Mouse (Mus musculus): ENCODE data around the gene 4930590J08Rik. TPM values are rescaled to one million over a fixed set of nuclear protein-coding genes. Genes with fewer than 3 reads are reported as not detected.

The 4930590J08Rik gene
- polyA plus RNA-seq (2014; fragmentation: Illumina TruSeq; extraction: RNeasy Lipid Tissue Mini Kit (QIAGEN cat#74804); ENCODE audit: low read depth, low replicate concordance) = 137 TPM

DNA sequence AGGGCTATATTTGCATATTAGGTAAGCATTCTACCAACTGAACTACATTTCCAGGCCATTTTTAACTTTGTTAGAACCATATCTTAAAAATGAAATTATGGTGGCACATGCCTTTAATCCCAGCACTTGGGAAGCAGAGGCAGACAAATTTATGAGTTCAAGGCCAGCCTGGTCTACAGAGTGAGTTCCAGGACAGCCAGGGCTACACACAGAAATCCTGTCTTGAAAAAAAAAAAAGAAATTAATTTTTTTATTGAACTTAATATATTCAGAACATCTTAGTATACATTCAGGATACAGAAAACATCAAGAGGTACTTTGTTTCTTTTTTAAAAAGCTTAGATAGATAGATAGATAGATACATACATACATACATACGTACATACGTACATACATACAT lies at the start of gene 4930590J08Rik:
TSS of gene 4930590J08Rik (plus strand) at position 301 of the 400 bp plus-strand sequence.

DNA sequence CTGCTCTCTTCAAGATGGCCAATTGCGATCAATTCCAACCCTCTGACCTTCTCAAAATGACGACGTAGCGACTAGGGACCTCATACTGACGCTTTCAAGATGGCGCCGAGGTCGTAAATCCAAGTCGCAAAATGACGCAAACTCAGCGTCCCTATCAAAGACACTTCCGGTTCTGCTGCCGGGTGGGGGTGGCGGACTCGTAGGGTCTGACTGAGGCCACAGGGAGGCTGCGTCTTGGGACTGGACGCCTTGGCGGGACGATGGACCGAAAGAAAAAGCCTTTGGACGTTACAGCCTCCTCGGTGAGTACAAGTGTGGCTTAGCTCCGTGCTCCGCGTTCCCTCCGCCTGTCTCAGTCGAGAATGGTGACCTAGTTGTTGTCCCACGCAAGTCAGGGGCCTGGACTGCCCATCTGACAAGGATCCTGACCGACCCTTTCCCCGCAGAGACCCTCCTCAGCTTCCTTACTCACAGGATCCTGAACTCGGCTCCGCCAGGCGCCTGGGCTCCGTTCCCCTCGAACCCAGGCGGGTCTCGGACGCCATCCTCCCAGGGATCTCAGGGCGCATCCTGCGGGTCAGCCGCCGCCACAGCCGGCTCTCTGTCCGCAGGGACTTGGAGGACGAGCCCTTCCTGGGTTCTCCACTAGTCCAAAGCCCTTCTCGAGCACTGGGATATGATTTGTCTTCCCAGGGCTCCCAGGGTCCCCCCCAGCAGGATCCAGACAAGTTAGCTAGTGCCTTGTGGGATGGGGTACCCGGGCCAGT lies 24.5 kb upstream of the 4930590J08Rik start, which contains the start of gene Ccdc174:
TSS of gene Ccdc174 (plus strand) at position 169 of the 767 bp plus-strand sequence.

DNA sequence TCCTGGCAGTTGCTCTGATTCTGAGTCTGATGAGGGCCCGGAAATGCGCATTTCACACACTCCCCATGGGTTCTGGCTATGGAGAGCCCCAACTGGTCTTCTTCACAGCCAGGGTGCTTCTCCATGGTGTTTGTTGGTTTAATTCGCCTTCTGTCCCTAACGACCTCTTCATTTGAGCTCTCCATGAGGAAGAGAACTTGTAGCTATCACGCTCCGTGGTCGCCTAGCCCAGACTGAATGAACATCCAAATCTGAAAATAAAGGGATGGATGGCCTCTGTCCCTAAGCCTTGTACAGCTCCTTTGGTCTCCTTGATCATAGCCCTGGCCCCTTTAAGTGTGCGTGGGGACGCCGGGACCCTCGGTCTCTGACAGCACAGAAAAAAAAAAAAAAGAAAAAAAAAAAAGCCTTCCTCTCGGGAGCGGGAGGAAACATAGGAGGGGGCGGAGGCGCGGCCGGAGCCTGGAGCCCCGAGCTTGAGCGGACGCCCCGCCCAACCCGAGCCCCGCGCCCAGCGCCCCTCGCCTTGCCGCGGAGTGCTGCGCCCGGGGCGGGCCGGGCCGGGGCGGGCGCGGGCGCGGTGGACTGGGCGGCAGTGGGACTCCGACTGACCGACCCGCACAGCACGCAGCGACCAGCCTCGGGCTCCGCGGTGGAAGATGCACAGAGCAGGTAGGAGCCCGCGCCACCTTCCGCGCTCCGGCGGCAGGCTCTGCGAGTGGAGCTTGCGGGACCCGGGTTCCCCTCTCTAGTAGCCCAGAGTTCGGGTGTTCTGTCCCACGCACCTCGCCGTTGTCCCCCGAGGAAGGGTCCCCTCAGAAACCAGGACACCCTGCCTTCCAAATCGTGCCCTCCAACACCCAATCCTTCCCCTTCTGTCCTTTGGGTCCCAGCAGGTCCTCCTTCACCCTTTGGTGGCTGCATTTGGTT lies 76.0 kb downstream of the 4930590J08Rik start, which contains the start of gene Fgd5:
TSS of gene Fgd5 (plus strand) at position 508 of the 930 bp plus-strand sequence.

Other genes with a start within 250 kb of the 4930590J08Rik start
- gene Slc6a6, start 218.8 kb upstream of the 4930590J08Rik start, polyA plus RNA-seq (2014; fragmentation: Illumina TruSeq; extraction: RNeasy Lipid Tissue Mini Kit (QIAGEN cat#74804); ENCODE audit: low read depth, low replicate concordance) = 21.3 TPM
- gene Grip2, start 75.6 kb upstream of the 4930590J08Rik start, polyA plus RNA-seq (2014; fragmentation: Illumina TruSeq; extraction: RNeasy Lipid Tissue Mini Kit (QIAGEN cat#74804); ENCODE audit: low read depth, low replicate concordance) = not detected
- gene Ccdc174, start 24.8 kb upstream of the 4930590J08Rik start, polyA plus RNA-seq (2014; fragmentation: Illumina TruSeq; extraction: RNeasy Lipid Tissue Mini Kit (QIAGEN cat#74804); ENCODE audit: low read depth, low replicate concordance) = 121 TPM
- 1.2 TPM for gene Fgd5, start 76.1 kb downstream of the 4930590J08Rik start, polyA plus RNA-seq (2014; fragmentation: Illumina TruSeq; extraction: RNeasy Lipid Tissue Mini Kit (QIAGEN cat#74804); ENCODE audit: low read depth, low replicate concordance)
- 52.5 TPM for gene Nr2c2, start 188.6 kb downstream of the 4930590J08Rik start, polyA plus RNA-seq (2014; fragmentation: Illumina TruSeq; extraction: RNeasy Lipid Tissue Mini Kit (QIAGEN cat#74804); ENCODE audit: low read depth, low replicate concordance)

Data from testis, adult 10 weeks (tissue).